Mouse (Mus musculus) right cerebral cortex, postnatal 4 days (tissue): ENCODE data around the gene Slc9a3r2.

Source experiments
- DNase-seq: peaks from one replicate; pipeline ENCODE4 v3.0.0-alpha.2; 2022

The Slc9a3r2 gene

DNA sequence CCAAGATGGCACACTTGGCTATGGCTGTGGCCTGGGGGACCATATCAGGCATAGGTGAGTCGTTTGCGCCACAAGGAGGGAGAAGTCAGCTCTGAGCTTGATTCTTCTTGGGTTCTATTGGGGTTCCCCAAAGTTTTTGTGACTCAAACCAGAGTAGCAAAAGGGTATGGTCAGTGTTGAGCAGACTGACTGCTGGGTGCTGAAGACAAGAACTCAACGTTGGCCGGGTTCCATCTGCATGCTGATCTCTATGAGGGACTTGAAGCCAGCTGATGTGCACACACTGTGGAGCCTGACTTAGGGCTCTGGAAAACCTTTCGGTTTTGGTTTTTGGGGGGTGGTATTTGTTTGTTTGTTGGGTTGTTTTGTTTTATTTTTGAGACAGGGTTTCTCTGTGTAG lies 14.4 kb downstream of the Slc9a3r2 start:
- no peak for DNase-seq

GRCm38 (mm10) chr17:24635024-24635423 lies 15.1 kb downstream of the Slc9a3r2 start:
- no peak for DNase-seq

- no peak for DNase-seq
Measured at GRCm38 (mm10) chr17:24633831-24634230, 16.3 kb downstream of the Slc9a3r2 start.

GRCm38 (mm10) chr17:24632813-24633449 lies 17.2 kb downstream of the Slc9a3r2 start:
- no peak for DNase-seq

DNA sequence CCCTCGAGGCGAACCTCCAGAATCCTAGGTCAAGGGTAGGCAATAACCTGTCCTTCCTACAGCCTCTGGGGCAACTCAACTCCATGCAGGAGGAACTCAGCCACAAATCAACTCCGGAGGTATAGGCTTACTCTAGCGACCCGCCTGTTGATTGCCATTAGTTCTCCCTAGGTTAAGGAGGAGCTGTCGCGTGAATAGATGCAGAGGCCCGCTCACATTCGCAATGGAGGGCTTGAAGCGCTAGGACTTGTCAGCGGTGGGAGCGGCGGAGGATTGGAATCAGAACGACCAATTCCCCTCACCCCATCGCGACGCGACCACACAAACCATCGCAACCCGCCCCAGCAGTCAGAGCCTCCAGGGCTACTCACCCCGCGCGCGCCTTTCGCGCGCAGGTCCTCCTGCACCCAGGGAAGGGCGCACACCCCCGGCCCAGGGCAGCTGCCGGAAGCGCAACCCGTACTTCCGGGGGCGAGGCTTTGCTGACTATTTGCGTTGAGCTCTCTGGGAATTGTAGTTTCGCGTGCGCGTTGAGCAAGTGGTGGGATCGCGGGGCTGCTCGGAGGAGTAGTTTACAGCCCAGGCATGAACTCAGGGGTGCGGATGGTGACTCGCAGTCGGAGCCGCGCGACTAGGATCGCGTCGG lies 17.8 kb downstream of the Slc9a3r2 start, which contains the start of the genes Tsc2 and Nthl1:
Gene Tsc2, minus strand, starts transcription at position 464 of the 646 bp plus-strand sequence.
Gene Nthl1, plus strand, starts transcription at position 514 of the 646 bp plus-strand sequence.
- peak; percentile 82 for DNase-seq

DNA sequence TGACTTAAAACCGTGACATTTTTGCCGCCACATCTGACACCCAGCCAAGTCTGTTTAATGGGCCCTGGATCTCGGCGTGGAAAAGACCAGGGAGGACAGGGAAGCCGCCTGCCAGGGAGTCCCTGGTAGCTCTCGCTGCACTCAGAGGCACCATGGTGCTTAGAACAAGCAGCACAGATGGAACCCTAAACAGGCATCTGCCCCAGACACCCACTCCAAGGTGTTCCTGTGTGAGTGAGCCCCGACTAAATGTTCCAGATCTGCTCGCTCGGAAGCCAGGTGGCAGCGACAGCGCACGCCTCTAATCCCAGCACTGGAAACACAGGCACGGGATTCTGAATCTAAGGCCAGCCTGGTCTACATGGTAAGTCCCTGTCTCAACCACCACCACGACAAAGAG lies 20.1 kb downstream of the Slc9a3r2 start:
- no peak for DNase-seq

- peak; percentile 64 for DNase-seq
Measured at GRCm38 (mm10) chr17:24628646-24629045, 21.5 kb downstream of the Slc9a3r2 start.

GRCm38 (mm10) chr17:24625472-24625871 lies 24.7 kb downstream of the Slc9a3r2 start:
- no peak for DNase-seq

DNA sequence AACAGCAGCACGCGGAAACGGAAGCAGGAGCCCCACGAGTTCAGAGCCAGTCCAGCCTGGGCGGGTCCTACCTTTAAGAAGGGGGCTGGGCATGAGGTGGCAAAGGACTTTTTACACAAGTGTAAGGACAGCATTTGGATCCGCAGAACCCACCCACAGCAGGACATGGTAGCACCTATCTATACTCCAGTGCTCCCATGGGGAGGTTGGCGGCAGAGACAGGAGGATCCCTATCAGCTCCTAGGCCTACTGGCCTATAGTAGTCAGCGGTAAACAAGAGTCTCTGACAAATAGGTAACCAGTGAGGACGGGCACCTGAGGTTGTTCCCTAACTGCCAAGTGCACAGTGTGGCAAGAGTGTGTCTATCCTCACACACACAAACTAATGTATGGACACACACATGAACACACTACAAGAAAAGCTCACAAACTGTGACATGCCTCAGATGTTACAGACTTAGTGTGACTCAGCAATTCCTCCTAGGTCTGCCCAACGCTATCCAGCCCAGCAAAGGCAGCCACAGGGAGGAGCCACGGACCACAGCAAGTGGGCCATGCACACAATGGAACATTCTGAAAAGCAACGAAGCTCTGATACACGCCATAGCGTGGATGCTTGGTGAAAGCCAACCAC lies 32.4 kb downstream of the Slc9a3r2 start:
- DNase-seq: no peak

- DNase-seq: no peak
Measured at GRCm38 (mm10) chr17:24610711-24611110, 39.4 kb downstream of the Slc9a3r2 start.

DNA sequence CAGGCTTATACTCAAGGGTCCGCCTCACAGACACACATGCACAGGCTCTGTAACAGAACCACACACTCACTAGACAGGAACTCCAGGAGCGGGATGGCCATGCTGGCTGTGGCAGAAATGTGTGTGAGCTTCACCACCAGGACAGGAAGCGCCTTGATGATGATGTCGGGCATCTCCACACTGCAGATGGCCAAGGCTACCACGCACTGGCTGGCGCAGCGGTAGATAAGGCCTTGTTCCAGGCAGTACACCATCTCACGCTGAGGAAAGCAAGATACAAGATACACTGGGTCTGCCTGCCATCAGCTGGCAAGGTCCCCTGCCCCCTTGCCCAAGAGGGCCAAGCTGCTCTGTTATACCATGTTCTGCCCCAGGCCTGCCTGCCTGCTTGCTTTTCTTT lies 41.3 kb downstream of the Slc9a3r2 start:
- DNase-seq: no peak

- DNase-seq: no peak
Measured at GRCm38 (mm10) chr17:24608370-24608769, 41.8 kb downstream of the Slc9a3r2 start.

DNA sequence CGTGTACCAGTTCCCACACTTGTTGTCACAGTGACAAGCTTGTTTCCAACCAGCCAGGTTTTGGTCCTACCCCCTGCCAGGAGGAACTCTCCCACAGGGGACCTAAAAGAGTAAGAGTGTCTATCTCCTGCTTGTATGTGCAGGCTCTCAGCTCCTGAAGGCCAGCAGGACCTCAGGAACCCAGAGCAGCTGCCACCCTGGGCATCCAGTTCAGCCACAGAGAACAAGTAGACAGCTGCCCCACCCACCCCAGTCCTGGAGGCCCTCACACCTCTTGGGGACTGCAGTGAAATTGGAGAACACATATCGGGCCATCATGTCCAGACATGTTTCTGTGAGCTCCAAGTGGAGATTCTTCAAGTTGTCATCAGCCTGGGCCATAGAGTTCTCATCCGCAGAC lies 45.6 kb downstream of the Slc9a3r2 start:
- DNase-seq: no peak

DNA sequence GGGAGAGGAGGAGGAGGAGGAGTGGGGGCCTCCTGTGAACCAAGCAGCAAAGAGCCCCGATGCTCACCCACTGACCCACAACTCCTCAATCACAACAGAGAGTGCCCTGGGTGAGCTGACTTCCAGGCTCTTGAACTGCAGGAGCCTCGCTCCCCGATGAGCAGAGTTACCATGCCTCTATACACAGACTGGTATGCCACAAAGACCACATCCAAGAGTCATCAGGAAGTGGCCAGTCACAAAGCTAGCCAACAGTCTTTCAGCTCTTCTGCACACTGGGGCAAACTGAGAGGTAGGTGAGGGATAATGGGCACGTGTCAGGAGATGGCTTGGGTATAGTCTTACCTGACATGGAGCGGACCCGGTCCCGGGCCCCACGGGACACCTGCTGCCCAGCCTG lies 46.2 kb downstream of the Slc9a3r2 start:
- no peak for DNase-seq

DNA sequence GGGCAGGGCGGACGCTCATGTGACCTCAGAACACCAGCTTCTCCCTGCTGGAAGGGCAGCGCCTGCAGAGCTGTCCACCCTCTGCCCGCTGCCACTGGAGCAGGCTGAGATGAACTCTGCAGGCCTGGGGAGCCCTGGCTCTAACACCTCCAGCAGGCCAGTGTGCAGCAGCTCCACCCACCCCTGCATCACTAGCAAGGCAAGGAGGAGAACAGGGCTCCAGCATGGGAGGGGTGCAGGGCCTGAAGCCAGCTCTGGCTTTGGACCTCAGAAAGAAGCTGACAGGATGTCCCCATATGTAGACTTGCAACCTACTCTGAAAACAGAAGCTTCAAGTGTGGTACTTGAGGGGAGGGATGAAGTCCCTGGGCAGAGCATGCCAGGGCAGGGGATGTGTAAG lies 49.6 kb downstream of the Slc9a3r2 start:
- DNase-seq: no peak

- no peak for DNase-seq
Measured at GRCm38 (mm10) chr17:24597989-24598388, 52.1 kb downstream of the Slc9a3r2 start.

- no peak for DNase-seq
Measured at GRCm38 (mm10) chr17:24596471-24597183, 53.5 kb downstream of the Slc9a3r2 start.

DNA sequence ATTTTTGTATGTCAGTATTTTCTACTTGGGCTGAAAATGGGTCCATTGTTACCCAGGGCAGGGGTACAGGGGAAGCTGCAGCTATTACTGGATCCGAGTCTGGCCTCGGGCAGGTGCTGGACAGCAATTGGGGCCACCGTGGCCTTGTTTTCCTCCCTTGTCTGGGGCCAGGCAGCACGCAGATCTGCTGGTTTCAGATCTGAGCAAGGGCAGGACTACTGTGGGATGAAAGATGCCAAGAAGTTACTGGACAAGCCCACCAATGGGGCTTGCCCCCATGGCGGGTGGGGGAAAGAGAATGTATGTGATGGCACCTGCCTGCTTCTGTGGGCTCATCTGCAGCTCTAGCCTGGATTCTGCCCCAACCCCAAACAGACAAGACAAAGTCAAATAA lies 54.1 kb downstream of the Slc9a3r2 start:
- DNase-seq: no peak

GRCm38 (mm10) chr17:24595126-24596072 lies 54.7 kb downstream of the Slc9a3r2 start:
- no peak for DNase-seq

DNA sequence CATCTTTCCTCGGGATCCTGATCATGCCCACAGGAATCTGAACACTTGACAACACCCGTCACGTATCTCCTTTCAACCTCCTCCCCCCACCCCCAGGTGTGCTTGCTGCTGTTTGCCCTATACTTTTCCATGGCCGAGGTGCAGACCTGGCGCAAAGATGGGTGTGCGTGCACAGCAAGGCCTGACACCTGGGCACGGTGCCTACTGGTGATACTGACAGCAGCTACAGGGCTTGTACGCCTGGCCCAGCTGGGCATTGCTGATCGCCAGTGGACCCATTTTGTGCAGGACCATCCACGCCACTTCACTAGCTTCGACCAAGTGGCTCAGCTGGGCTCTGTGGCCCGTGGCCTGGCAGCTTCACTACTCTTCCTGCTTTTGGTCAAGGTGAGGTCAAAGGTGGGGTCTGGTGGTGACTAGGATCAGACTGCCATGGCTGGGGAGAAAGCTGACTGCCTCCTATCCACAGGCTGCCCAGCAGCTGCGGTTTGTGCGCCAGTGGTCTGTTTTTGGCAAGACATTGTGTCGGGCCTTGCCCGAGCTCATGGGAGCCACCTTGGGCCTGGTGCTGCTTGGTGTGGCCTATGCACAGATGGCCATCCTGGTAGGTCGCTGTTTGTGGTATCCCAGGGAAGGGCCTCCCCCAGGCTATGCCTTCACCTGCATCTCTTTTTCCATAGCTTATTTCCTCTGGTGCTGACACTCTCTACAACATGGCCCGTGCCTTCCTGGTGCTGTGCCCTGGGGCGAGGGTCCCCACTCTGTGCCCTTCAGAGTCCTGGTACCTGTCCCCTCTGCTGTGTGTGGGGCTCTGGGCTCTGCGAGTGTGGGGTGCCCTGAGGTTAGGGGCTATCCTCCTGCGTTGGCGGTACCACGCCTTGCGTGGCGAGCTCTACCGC lies 55.9 kb downstream of the Slc9a3r2 start:
- no peak for DNase-seq

- no peak for DNase-seq
Measured at GRCm38 (mm10) chr17:24593248-24593647, 56.9 kb downstream of the Slc9a3r2 start.
